8 mouse cellular contexts compared by ENCODE assay signal in the genomic region with DNA sequence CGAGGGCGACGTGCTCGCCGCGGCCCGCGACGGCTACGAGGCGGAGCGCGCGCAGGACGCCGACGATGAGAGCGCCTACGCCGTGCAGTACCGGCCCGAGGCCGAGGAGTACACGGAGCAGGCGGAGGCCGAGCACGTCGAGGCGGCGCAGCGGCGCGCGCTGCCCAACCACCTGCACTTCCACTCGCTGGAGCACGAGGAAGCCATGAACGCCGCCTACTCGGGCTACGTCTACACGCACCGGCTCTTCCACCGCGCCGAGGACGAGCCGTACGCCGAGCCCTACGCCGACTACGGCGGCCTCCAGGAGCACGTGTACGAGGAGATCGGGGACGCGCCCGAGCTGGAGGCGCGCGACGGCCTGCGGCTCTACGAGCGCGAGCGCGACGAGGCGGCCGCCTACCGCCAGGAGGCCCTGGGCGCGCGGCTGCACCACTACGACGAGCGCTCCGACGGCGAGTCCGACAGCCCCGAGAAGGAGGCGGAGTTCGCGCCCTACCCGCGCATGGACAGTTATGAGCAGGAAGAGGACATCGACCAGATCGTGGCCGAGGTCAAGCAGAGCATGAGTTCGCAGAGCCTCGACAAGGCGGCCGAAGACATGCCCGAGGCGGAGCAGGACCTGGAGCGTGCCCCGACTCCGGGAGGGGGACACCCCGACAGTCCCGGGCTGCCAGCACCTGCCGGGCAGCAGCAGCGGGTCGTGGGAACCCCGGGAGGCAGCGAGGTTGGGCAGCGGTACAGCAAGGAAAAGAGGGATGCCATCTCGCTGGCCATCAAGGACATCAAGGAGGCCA.
DNase-seq lines count a peak whose midpoint lies in the region; ATAC-seq and TF ChIP-seq lines count a peak whose summit lies in the region.

No protein-coding gene starts in this region.

- H3K36me3 ChIP-seq in forebrain, embryonic 11.5 days (ENCODE audit: control insufficient read depth, insufficient read depth, low read length): no peaks in the 10 kb centered on the region
- H3K36me3 ChIP-seq in heart, embryonic 12.5 days: no peaks in the 10 kb centered on the region
- no peaks in the 10 kb centered on the region for H3K36me3 ChIP-seq in kidney, postnatal 0 days (ENCODE audit: insufficient read depth, low read length)
- no peaks in the 10 kb centered on the region for H3K36me3 ChIP-seq in liver, embryonic 11.5 days (ENCODE audit: control insufficient read depth, insufficient read depth, low read length)
- H3K36me3 ChIP-seq in neural tube, embryonic 11.5 days (ENCODE audit: control insufficient read depth, insufficient read depth, low read length): no peaks in the 10 kb centered on the region

- peak overlapping the region; percentile 53 for H3K4me2 ChIP-seq in forebrain, embryonic 11.5 days (ENCODE audit: low read depth, low read length, severe bottlenecking)
- peak overlapping the region; percentile 68 for H3K4me2 ChIP-seq in heart, embryonic 12.5 days
- H3K4me2 ChIP-seq in kidney, postnatal 0 days (ENCODE audit: low read length): peak overlapping the region; percentile 55
- peak overlapping the region; percentile 61 for H3K4me2 ChIP-seq in liver, embryonic 11.5 days
- peak overlapping the region; percentile 53 for H3K4me2 ChIP-seq in neural tube, embryonic 11.5 days (ENCODE audit: low read depth)

- DNase-seq in cerebellum, postnatal 10 days: peak; percentile 73 to 74
- no peak for DNase-seq in cerebellum, adult 8-10 months
- peak; percentile 73 for DNase-seq in forebrain, embryonic 11.5 days (ENCODE audit: low spot score)
- peak; percentile 49 for DNase-seq in kidney, postnatal 0 days (ENCODE audit: low spot score)
- DNase-seq in liver, embryonic 11.5 days (ENCODE audit: low spot score): peak; percentile 36
- DNase-seq in neural tube, embryonic 11.5 days (ENCODE audit: low spot score): peak; percentile 77
- peak; percentile 40 for DNase-seq in urinary bladder, postnatal 25 days (ENCODE audit: low spot score)

- peaks cover 6% of the 10 kb centered on the region for H3K4me1 ChIP-seq in forebrain, embryonic 11.5 days (replicated peaks; ENCODE audit: control insufficient read depth, insufficient read depth, low read length)
- 0 out of 2 replicates have a peak, but pooled peaks cover 5% of the 10 kb centered on the region for H3K4me1 ChIP-seq in heart, embryonic 12.5 days (replicated peaks)
- no peaks in the 10 kb centered on the region for H3K4me1 ChIP-seq in kidney, postnatal 0 days (replicated peaks; ENCODE audit: insufficient read depth, low read length)
- H3K4me1 ChIP-seq in liver, embryonic 11.5 days (replicated peaks; ENCODE audit: control insufficient read depth, insufficient read depth, low read length): no peaks in the 10 kb centered on the region
- no peaks in the 10 kb centered on the region for H3K4me1 ChIP-seq in neural tube, embryonic 11.5 days (ENCODE audit: control insufficient read depth, insufficient read depth, low read length)

- H3K9ac ChIP-seq in forebrain, embryonic 11.5 days (ENCODE audit: low read length): 0 out of 2 replicates have a peak overlapping the region, but pooled peaks have one; percentile 16
- peak overlapping the region; percentile 45 for H3K9ac ChIP-seq in heart, embryonic 12.5 days
- peak overlapping the region; percentile 42; the same call in 1 of the 2 replicates for H3K9ac ChIP-seq in kidney, postnatal 0 days (ENCODE audit: low read depth, low read length)
- no peak overlapping the region for H3K9ac ChIP-seq in liver, embryonic 11.5 days (ENCODE audit: low read depth, low read length)
- H3K9ac ChIP-seq in neural tube, embryonic 11.5 days (ENCODE audit: low read length): peak overlapping the region; percentile 24

- peak; percentile 40; the same call in 1 of the 2 replicates for TF ChIP-seq CTCF in kidney, postnatal 0 days (IDR thresholded peaks at IDR 0.05; ENCODE audit: low read depth)

- peak overlapping the region; percentile 35 for H3K4me3 ChIP-seq in forebrain, embryonic 11.5 days (ENCODE audit: low read depth, low read length)
- H3K4me3 ChIP-seq in heart, embryonic 12.5 days: peak overlapping the region; percentile 45
- peak overlapping the region; percentile 27 for H3K4me3 ChIP-seq in kidney, postnatal 0 days (replicated peaks; ENCODE audit: low read depth, low read length)
- H3K4me3 ChIP-seq in liver, embryonic 11.5 days (ENCODE audit: low read depth, low read length): peak overlapping the region; percentile 37
- peak overlapping the region; percentile 36 for H3K4me3 ChIP-seq in neural tube, embryonic 11.5 days (ENCODE audit: low read depth, low read length)

- WGBS in forebrain, embryonic 11.5 days: 21% methylated on average over 110 of the region's 110 CpGs
- 16% methylated on average over 110 of the region's 110 CpGs for WGBS in heart, embryonic 12.5 days
- 22% methylated on average over 99 of the region's 110 CpGs for WGBS in kidney, postnatal 0 days
- WGBS in liver, embryonic 11.5 days: 18% methylated on average over 110 of the region's 110 CpGs
- 15% methylated on average over 110 of the region's 110 CpGs for WGBS in neural tube, embryonic 11.5 days

- H3K9me3 ChIP-seq in forebrain, embryonic 11.5 days (ENCODE audit: control insufficient read depth, low read length): no peaks in the 10 kb centered on the region
- no peaks in the 10 kb centered on the region for H3K9me3 ChIP-seq in heart, embryonic 12.5 days (replicated peaks)
- no peaks in the 10 kb centered on the region; the same call in 1 of the 2 replicates for H3K9me3 ChIP-seq in kidney, postnatal 0 days (replicated peaks; ENCODE audit: low read length)
- no peaks in the 10 kb centered on the region for H3K9me3 ChIP-seq in liver, embryonic 11.5 days (ENCODE audit: control insufficient read depth, low read length)
- no peaks in the 10 kb centered on the region for H3K9me3 ChIP-seq in neural tube, embryonic 11.5 days (ENCODE audit: control insufficient read depth, low read length)

- no peak overlapping the region for H3K27ac ChIP-seq in forebrain, embryonic 11.5 days (ENCODE audit: low read depth, low read length)
- H3K27ac ChIP-seq in heart, embryonic 12.5 days (ENCODE audit: poor library complexity, severe bottlenecking): no peak overlapping the region
- H3K27ac ChIP-seq in kidney, postnatal 0 days: no peak overlapping the region
- H3K27ac ChIP-seq in liver, embryonic 11.5 days (ENCODE audit: low read depth, low read length): no peak overlapping the region
- H3K27ac ChIP-seq in neural tube, embryonic 11.5 days (ENCODE audit: low read depth, low read length): no peak overlapping the region

- H3K27me3 ChIP-seq in forebrain, embryonic 11.5 days (ENCODE audit: control insufficient read depth, insufficient read depth, low read length): peaks cover 28% of the 10 kb centered on the region
- peaks cover 64% of the 10 kb centered on the region for H3K27me3 ChIP-seq in heart, embryonic 12.5 days (replicated peaks)
- H3K27me3 ChIP-seq in kidney, postnatal 0 days (ENCODE audit: insufficient read depth, low read length): peaks cover 11% of the 10 kb centered on the region; the same call in 1 of the 2 replicates
- peaks cover 38% of the 10 kb centered on the region for H3K27me3 ChIP-seq in liver, embryonic 11.5 days (replicated peaks; ENCODE audit: control insufficient read depth, insufficient read depth, low read length)
- H3K27me3 ChIP-seq in neural tube, embryonic 11.5 days (ENCODE audit: control insufficient read depth, insufficient read depth, low read length): peaks cover 26% of the 10 kb centered on the region

- peak; percentile 79 for ATAC-seq in forebrain, embryonic 11.5 days (replicated peaks; ENCODE audit: low FRiP score)
- peak; percentile 25; the same call in 1 of the 2 replicates for ATAC-seq in heart, embryonic 12.5 days (ENCODE audit: insufficient number of reproducible peaks, low FRiP score)
- peak; percentile 79 for ATAC-seq in kidney, postnatal 0 days (replicated peaks; ENCODE audit: low FRiP score, low read depth)
- ATAC-seq in liver, embryonic 11.5 days (replicated peaks; ENCODE audit: low FRiP score): no peak
- peak; percentile 71 for ATAC-seq in neural tube, embryonic 11.5 days (ENCODE audit: insufficient read depth, low FRiP score, low TSS enrichment)
